ENCODE assay signal across 8 mouse cellular contexts in genomic region chr2:30544782-30545435, GRCm38 (mm10). TPM values are rescaled to one million over a fixed set of nuclear protein-coding genes. Genes with fewer than 3 reads are reported as not detected.
DNase-seq lines count a peak whose midpoint lies in the region; ATAC-seq lines count a peak whose summit lies in the region.

No protein-coding gene starts in this region.

- peak; percentile 89 for DNase-seq in CD4-positive, CD25-positive, alpha-beta regulatory T cell, adult 2 months (ENCODE audit: low read depth, low spot score)
- DNase-seq in c-Kit-positive CD71-positive TER-119-positive erythroid progenitor cells, embryonic 14.5 days (ENCODE audit: low spot score) = peak; percentile 71
- DNase-seq in kidney, postnatal 14 days = peak; percentile 92
- DNase-seq in naive thymus-derived CD4-positive, alpha-beta T cell, adult 2 months (ENCODE audit: low read depth) = peak; percentile 74
- peak; percentile 73 to 78 for DNase-seq in spleen, postnatal 4 days (ENCODE audit: low spot score in 2 of 2)

- ATAC-seq in forebrain, embryonic 12.5 days (ENCODE audit: low FRiP score) = peak; percentile 95
- ATAC-seq in heart, embryonic 16.5 days (replicated peaks; ENCODE audit: extremely low read depth, insufficient read depth, low FRiP score) = peak; percentile 76
- ATAC-seq in liver, embryonic 12.5 days = peak; percentile 75

- no peaks in the 10 kb centered on the region for H3K36me3 ChIP-seq in forebrain, embryonic 12.5 days (replicated peaks)
- H3K36me3 ChIP-seq in heart, embryonic 16.5 days (ENCODE audit: control insufficient read depth, insufficient read depth) = no peaks in the 10 kb centered on the region
- H3K36me3 ChIP-seq in liver, embryonic 12.5 days = no peaks in the 10 kb centered on the region

- 2% methylated on average over 35 of the region's 35 CpGs for WGBS in forebrain, embryonic 12.5 days
- WGBS in heart, embryonic 16.5 days = 2% methylated on average over 35 of the region's 35 CpGs
- WGBS in liver, embryonic 12.5 days (ENCODE audit: insufficient replicate concordance) = 5% methylated on average over 35 of the region's 35 CpGs

- peak overlapping the region; percentile 47 for H3K4me2 ChIP-seq in forebrain, embryonic 12.5 days
- peak overlapping the region; percentile 58 for H3K4me2 ChIP-seq in heart, embryonic 16.5 days (ENCODE audit: low read depth, low read length)
- peak overlapping the region; percentile 66 for H3K4me2 ChIP-seq in liver, embryonic 12.5 days

- peaks cover 51% of the 10 kb centered on the region for H3K4me1 ChIP-seq in forebrain, embryonic 12.5 days
- peaks cover 10% of the 10 kb centered on the region for H3K4me1 ChIP-seq in heart, embryonic 16.5 days (ENCODE audit: control insufficient read depth, insufficient read depth, low read length)
- H3K4me1 ChIP-seq in liver, embryonic 12.5 days = peaks cover 36% of the 10 kb centered on the region

- peak overlapping the region; percentile 23 for H3K4me3 ChIP-seq in forebrain, embryonic 12.5 days (replicated peaks)
- peak overlapping the region; percentile 29 for H3K4me3 ChIP-seq in heart, embryonic 16.5 days (ENCODE audit: low read length)
- H3K4me3 ChIP-seq in liver, embryonic 12.5 days = peak overlapping the region; percentile 32

- H3K9me3 ChIP-seq in forebrain, embryonic 12.5 days = 0 out of 2 replicates have a peak, but pooled peaks cover 1% of the 10 kb centered on the region
- no peaks in the 10 kb centered on the region for H3K9me3 ChIP-seq in heart, embryonic 16.5 days (replicated peaks; ENCODE audit: control insufficient read depth, low read length)
- no peaks in the 10 kb centered on the region for H3K9me3 ChIP-seq in liver, embryonic 12.5 days (replicated peaks)

- peaks cover 10% of the 10 kb centered on the region; the same call in 1 of the 2 replicates for H3K27me3 ChIP-seq in forebrain, embryonic 12.5 days
- no peaks in the 10 kb centered on the region for H3K27me3 ChIP-seq in heart, embryonic 16.5 days (ENCODE audit: control insufficient read depth, insufficient read depth, low read length)
- H3K27me3 ChIP-seq in liver, embryonic 12.5 days (replicated peaks) = peaks cover 14% of the 10 kb centered on the region

- H3K9ac ChIP-seq in forebrain, embryonic 12.5 days = peak overlapping the region; percentile 13; the same call in 1 of the 2 replicates
- no peak overlapping the region for H3K9ac ChIP-seq in heart, embryonic 16.5 days (ENCODE audit: low read length)
- H3K9ac ChIP-seq in liver, embryonic 12.5 days = no peak overlapping the region; the same call in 1 of the 2 replicates

- peak overlapping the region; percentile 53; the same call in 1 of the 2 replicates for H3K27ac ChIP-seq in forebrain, embryonic 12.5 days
- no peak overlapping the region for H3K27ac ChIP-seq in heart, embryonic 16.5 days (ENCODE audit: low read length)
- H3K27ac ChIP-seq in liver, embryonic 12.5 days = no peak overlapping the region

RNA-seq across cellular contexts. Expression of gene Cstad, which starts 49.9 kb away (rescaled TPM):
- 0.47 and 0.67 TPM in 2 replicates for polyA plus RNA-seq in forebrain, embryonic 12.5 days (2016; fragmentation: Nextera tagmentation; extraction: Ambion mirVana)
- polyA plus RNA-seq in heart, embryonic 16.5 days (2015; fragmentation: Nextera tagmentation; extraction: Ambion mirVana) = 1.4 TPM in 2 replicates
- polyA plus RNA-seq in liver, embryonic 12.5 days (2016; fragmentation: Nextera tagmentation; extraction: Ambion mirVana) = 0.31 TPM in 1 of 2 replicates, not detected in the other
